Mouse (Mus musculus) embryonic fibroblast, embryonic 13.5 days (primary cell): ENCODE measurements around the gene Tmem165.

Source experiments
- CTCF ChIP-seq: IDR thresholded peaks from 2 replicates; pipeline ENCODE4 v1.5.1; 2011; ENCODE audit warnings: mild to moderate bottlenecking, control low read depth, low read length, moderate library complexity, borderline replicate concordance; ENCODE audit not compliant: insufficient read depth
- POLR2A ChIP-seq: IDR thresholded peaks from 2 replicates; pipeline ENCODE4 v1.6.1; 2011; ENCODE audit warnings: low read depth, mild to moderate bottlenecking, control low read depth, low read length, moderate library complexity

GRCm38 (mm10) chr5:76177664-76178063 lies 6.0 kb upstream of the Tmem165 start:
- no peak for TF ChIP-seq CTCF
- TF ChIP-seq POLR2A, result no peak
